Mouse (Mus musculus): Measurements from ENCODE around the gene 1500015O10Rik. TPM values are rescaled to one million over a fixed set of nuclear protein-coding genes. Genes with fewer than 3 reads are reported as not detected.

The 1500015O10Rik gene
- polyA plus RNA-seq, 1 experiment from 2014 or later: 0.57 TPM

GRCm38 (mm10) chr1:43768385-43768990 is 38.1 kb downstream of the 1500015O10Rik start:
- Histone ChIP-seq H3K4me1 (ENCODE audit: control insufficient read depth, low read depth, low read length) (no peaks in the 10 kb centered on the region), H3K36me3 (ENCODE audit: control insufficient read depth, insufficient read depth) (peaks cover 2% of the 10 kb centered on the region), H3K9me3 (replicated peaks; ENCODE audit: control insufficient read depth, low read length) (no peaks in the 10 kb centered on the region), H3K4me2 (ENCODE audit: low read depth, low read length) (no peak overlapping the region), H3K27ac (ENCODE audit: low read length) (no peak overlapping the region), H3K4me3 (ENCODE audit: low read depth, low read length) (no peak overlapping the region), H3K27me3 (ENCODE audit: control insufficient read depth, insufficient read depth, low read depth, low read length) (no peaks in the 10 kb centered on the region), H3K9ac (ENCODE audit: low read depth, low read length) (no peak overlapping the region)
- no peak for ATAC-seq (ENCODE audit: low read depth)
- WGBS (ENCODE audit: insufficient replicate concordance): 66% methylated on average over 4 of the region's 4 CpGs

- Histone ChIP-seq H3K4me3 (ENCODE audit: low read depth, low read length) (no peak overlapping the region), H3K4me2 (ENCODE audit: low read depth, low read length) (no peak overlapping the region), H3K27ac (ENCODE audit: low read length) (no peak overlapping the region), H3K9me3 (replicated peaks; ENCODE audit: control insufficient read depth, low read length) (no peaks in the 10 kb centered on the region), H3K4me1 (ENCODE audit: control insufficient read depth, low read depth, low read length) (no peaks in the 10 kb centered on the region), H3K9ac (ENCODE audit: low read depth, low read length) (no peak overlapping the region), H3K36me3 (ENCODE audit: control insufficient read depth, insufficient read depth) (peaks cover 5% of the 10 kb centered on the region), H3K27me3 (ENCODE audit: control insufficient read depth, insufficient read depth, low read depth, low read length) (no peaks in the 10 kb centered on the region)
- 52% methylated on average over 1 of the region's 1 CpGs for WGBS (ENCODE audit: insufficient replicate concordance)
- ATAC-seq (ENCODE audit: low read depth): no peak
Observed at GRCm38 (mm10) chr1:43769348-43769747, 38.9 kb downstream of the 1500015O10Rik start.

DNA sequence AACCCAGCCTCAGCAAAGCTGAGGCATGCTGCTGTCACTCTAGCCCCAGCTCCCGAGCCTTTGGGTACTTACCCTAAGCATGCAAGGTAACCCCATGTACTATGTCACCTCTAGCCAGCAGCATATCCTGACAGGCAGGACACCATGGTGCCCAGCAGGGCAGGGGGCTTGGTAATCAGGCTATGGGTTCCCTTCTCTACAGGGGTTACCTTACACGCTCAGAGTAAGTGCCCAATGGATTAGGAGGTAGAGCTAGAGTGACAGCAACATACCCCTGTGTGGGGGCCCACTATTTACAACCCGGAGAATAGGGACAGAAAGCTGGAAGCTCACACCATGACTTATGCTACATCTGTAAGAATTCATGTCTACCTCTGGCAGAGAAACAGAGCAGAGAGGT is 39.6 kb downstream of the 1500015O10Rik start:
- no peaks in the 10 kb centered on the region for H3K27me3 ChIP-seq (ENCODE audit: control insufficient read depth, insufficient read depth, low read depth, low read length)
- H3K9ac ChIP-seq (ENCODE audit: low read depth, low read length): no peak overlapping the region
- no peaks in the 10 kb centered on the region for H3K9me3 ChIP-seq (replicated peaks; ENCODE audit: control insufficient read depth, low read length)
- H3K4me1 ChIP-seq (ENCODE audit: control insufficient read depth, low read depth, low read length): no peaks in the 10 kb centered on the region
- no peak overlapping the region for H3K27ac ChIP-seq (ENCODE audit: low read length)
- H3K4me2 ChIP-seq (ENCODE audit: low read depth, low read length): no peak overlapping the region
- no peak for ATAC-seq (ENCODE audit: low read depth)
- no peak overlapping the region for H3K4me3 ChIP-seq (ENCODE audit: low read depth, low read length)
- H3K36me3 ChIP-seq (ENCODE audit: control insufficient read depth, insufficient read depth): peaks cover 5% of the 10 kb centered on the region
- WGBS (ENCODE audit: insufficient replicate concordance): 76% methylated on average over 3 of the region's 3 CpGs

DNA sequence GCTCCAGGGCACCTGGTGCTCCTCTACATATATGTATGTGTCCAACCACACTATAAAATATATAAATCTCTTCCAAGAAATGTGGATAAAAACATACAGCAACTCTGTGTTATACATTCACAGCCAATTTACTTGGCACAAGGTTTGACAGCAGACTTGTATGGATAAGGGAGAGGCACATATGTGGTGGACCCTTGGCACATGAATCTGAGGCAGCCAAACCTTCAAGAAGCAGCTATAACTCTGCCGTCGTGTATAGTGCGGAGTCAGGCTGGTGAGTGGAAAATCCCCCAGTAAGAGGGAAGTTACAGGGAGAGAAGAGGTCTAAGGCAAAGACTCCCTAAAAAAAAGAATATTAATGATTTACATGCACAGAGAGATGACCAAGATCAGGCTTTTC is 42.3 kb downstream of the 1500015O10Rik start:
- no peak overlapping the region for H3K4me3 ChIP-seq (ENCODE audit: low read depth, low read length)
- WGBS (ENCODE audit: insufficient replicate concordance): 75% methylated on average over 3 of the region's 3 CpGs
- no peaks in the 10 kb centered on the region for H3K9me3 ChIP-seq (replicated peaks; ENCODE audit: control insufficient read depth, low read length)
- no peaks in the 10 kb centered on the region for H3K4me1 ChIP-seq (ENCODE audit: control insufficient read depth, low read depth, low read length)
- ATAC-seq (ENCODE audit: low read depth): no peak
- peaks cover 5% of the 10 kb centered on the region for H3K36me3 ChIP-seq (ENCODE audit: control insufficient read depth, insufficient read depth)
- no peak overlapping the region for H3K27ac ChIP-seq (ENCODE audit: low read length)
- H3K9ac ChIP-seq (ENCODE audit: low read depth, low read length): no peak overlapping the region
- no peak overlapping the region for H3K4me2 ChIP-seq (ENCODE audit: low read depth, low read length)
- H3K27me3 ChIP-seq (ENCODE audit: control insufficient read depth, insufficient read depth, low read depth, low read length): no peaks in the 10 kb centered on the region

- 80% methylated on average over 4 of the region's 4 CpGs for WGBS (ENCODE audit: insufficient replicate concordance)
- H3K4me1 ChIP-seq (ENCODE audit: control insufficient read depth, low read depth, low read length): no peaks in the 10 kb centered on the region
- no peak overlapping the region for H3K27ac ChIP-seq (ENCODE audit: low read length)
- no peak overlapping the region for H3K9ac ChIP-seq (ENCODE audit: low read depth, low read length)
- no peaks in the 10 kb centered on the region for H3K9me3 ChIP-seq (replicated peaks; ENCODE audit: control insufficient read depth, low read length)
- H3K36me3 ChIP-seq (ENCODE audit: control insufficient read depth, insufficient read depth): peaks cover 5% of the 10 kb centered on the region
- no peak overlapping the region for H3K4me3 ChIP-seq (ENCODE audit: low read depth, low read length)
- H3K4me2 ChIP-seq (ENCODE audit: low read depth, low read length): no peak overlapping the region
- ATAC-seq (ENCODE audit: low read depth): no peak
- H3K27me3 ChIP-seq (ENCODE audit: control insufficient read depth, insufficient read depth, low read depth, low read length): no peaks in the 10 kb centered on the region
Observed at GRCm38 (mm10) chr1:43774126-43774525, 43.7 kb downstream of the 1500015O10Rik start.

DNA sequence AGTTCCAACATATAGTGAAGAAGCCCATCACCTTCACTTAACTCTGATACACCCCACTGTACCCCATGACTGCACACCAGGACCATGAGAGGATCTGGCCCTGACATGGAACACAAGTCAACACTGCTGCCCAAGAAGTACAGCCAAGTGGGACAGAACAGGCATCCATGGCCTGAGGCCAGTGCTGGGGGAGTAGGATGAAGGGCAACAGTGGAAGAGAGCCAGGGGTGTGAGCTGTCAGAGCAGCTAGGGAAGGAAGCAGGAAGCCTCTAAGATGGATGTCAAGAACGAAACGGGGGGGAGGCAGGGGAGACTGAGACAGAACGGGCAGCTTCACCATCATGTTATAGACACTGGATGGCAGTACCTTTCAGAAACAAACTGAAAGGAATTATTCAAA is 45.7 kb downstream of the 1500015O10Rik start:
- Histone ChIP-seq H3K4me2 (ENCODE audit: low read depth, low read length) (no peak overlapping the region), H3K27ac (ENCODE audit: low read length) (no peak overlapping the region), H3K4me3 (ENCODE audit: low read depth, low read length) (no peak overlapping the region), H3K4me1 (ENCODE audit: control insufficient read depth, low read depth, low read length) (no peaks in the 10 kb centered on the region), H3K9me3 (replicated peaks; ENCODE audit: control insufficient read depth, low read length) (no peaks in the 10 kb centered on the region), H3K27me3 (ENCODE audit: control insufficient read depth, insufficient read depth, low read depth, low read length) (no peaks in the 10 kb centered on the region), H3K36me3 (ENCODE audit: control insufficient read depth, insufficient read depth) (peaks cover 5% of the 10 kb centered on the region; the same call in 1 of the 2 replicates), H3K9ac (ENCODE audit: low read depth, low read length) (no peak overlapping the region)
- ATAC-seq (ENCODE audit: low read depth): no peak
- WGBS (ENCODE audit: insufficient replicate concordance): 87% methylated on average over 3 of the region's 3 CpGs

DNA sequence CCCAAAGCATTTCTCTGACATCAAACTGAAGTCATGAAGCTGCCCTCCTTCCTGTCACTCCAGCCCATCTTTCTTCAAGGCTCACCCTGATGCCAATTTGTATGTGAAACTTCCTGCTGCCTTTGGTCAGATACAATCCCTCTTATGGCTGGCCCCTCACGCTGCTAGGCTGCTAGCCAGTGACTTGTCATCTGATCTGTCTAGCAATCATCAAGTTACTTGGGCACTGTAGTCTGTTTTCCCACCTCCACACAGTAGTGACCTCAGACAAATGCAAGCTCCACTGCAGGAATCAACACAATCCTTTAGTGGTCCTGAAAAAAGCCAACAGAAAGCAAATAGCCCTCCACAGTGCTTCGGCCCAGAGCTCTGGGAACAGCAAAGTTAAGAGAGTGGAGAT is 50.8 kb downstream of the 1500015O10Rik start:
- H3K9me3 ChIP-seq (replicated peaks; ENCODE audit: control insufficient read depth, low read length): no peaks in the 10 kb centered on the region
- no peaks in the 10 kb centered on the region for H3K27me3 ChIP-seq (ENCODE audit: control insufficient read depth, insufficient read depth, low read depth, low read length)
- no peak overlapping the region for H3K27ac ChIP-seq (ENCODE audit: low read length)
- ATAC-seq (ENCODE audit: low read depth): no peak
- no peak overlapping the region for H3K4me3 ChIP-seq (ENCODE audit: low read depth, low read length)
- H3K4me1 ChIP-seq (ENCODE audit: control insufficient read depth, low read depth, low read length): no peaks in the 10 kb centered on the region
- H3K4me2 ChIP-seq (ENCODE audit: low read depth, low read length): no peak overlapping the region
- no peak overlapping the region for H3K9ac ChIP-seq (ENCODE audit: low read depth, low read length)
- 76% methylated on average over 2 of the region's 2 CpGs for WGBS (ENCODE audit: insufficient replicate concordance)
- no peaks in the 10 kb centered on the region for H3K36me3 ChIP-seq (ENCODE audit: control insufficient read depth, insufficient read depth)

- no peaks in the 10 kb centered on the region for H3K4me1 ChIP-seq (ENCODE audit: control insufficient read depth, low read depth, low read length)
- WGBS (ENCODE audit: insufficient replicate concordance): 68% methylated on average over 3 of the region's 3 CpGs
- no peak overlapping the region for H3K4me3 ChIP-seq (ENCODE audit: low read depth, low read length)
- no peaks in the 10 kb centered on the region for H3K36me3 ChIP-seq (ENCODE audit: control insufficient read depth, insufficient read depth)
- ATAC-seq (ENCODE audit: low read depth): no peak
- H3K9me3 ChIP-seq (replicated peaks; ENCODE audit: control insufficient read depth, low read length): no peaks in the 10 kb centered on the region
- H3K4me2 ChIP-seq (ENCODE audit: low read depth, low read length): no peak overlapping the region
- H3K9ac ChIP-seq (ENCODE audit: low read depth, low read length): no peak overlapping the region
- no peaks in the 10 kb centered on the region for H3K27me3 ChIP-seq (ENCODE audit: control insufficient read depth, insufficient read depth, low read depth, low read length)
- H3K27ac ChIP-seq (ENCODE audit: low read length): no peak overlapping the region
Observed at GRCm38 (mm10) chr1:43781672-43782071, 51.3 kb downstream of the 1500015O10Rik start.

DNA sequence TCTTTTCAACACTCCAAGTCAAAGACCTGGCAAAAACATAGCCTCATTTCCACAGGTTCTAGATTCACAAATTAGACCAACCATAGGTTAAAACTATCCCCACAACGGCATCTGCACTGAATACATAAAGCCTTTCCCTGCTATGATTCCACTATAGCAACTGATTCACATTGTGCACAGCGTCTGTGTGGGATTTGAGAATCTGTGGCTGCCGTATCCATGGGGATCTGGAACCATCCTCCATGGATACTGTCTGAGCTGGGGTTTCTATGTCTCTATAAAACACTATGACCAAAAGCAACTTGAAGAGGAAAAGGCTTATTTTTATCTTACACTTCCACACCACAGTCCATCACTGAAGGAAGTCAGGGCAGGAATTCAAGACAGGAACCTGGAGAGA is 52.3 kb downstream of the 1500015O10Rik start:
- no peak for ATAC-seq (ENCODE audit: low read depth)
- H3K27ac ChIP-seq (ENCODE audit: low read length): no peak overlapping the region
- H3K27me3 ChIP-seq (ENCODE audit: control insufficient read depth, insufficient read depth, low read depth, low read length): no peaks in the 10 kb centered on the region
- no peaks in the 10 kb centered on the region for H3K9me3 ChIP-seq (replicated peaks; ENCODE audit: control insufficient read depth, low read length)
- H3K36me3 ChIP-seq (ENCODE audit: control insufficient read depth, insufficient read depth): no peaks in the 10 kb centered on the region
- no peak overlapping the region for H3K9ac ChIP-seq (ENCODE audit: low read depth, low read length)
- 82% methylated on average over 3 of the region's 3 CpGs for WGBS (ENCODE audit: insufficient replicate concordance)
- H3K4me1 ChIP-seq (ENCODE audit: control insufficient read depth, low read depth, low read length): no peaks in the 10 kb centered on the region
- H3K4me3 ChIP-seq (ENCODE audit: low read depth, low read length): no peak overlapping the region
- no peak overlapping the region for H3K4me2 ChIP-seq (ENCODE audit: low read depth, low read length)
